Mouse (Mus musculus) liver, adult 10 weeks (tissue): ENCODE measurements around the gene 1700018B08Rik. TPM values are rescaled to one million over a fixed set of nuclear protein-coding genes. Genes with fewer than 3 reads are reported as not detected.

Source experiments
- polyA plus RNA-seq: library from polyadenylated mRNA; stranded (reverse); fragments of 350-450 nt; fragmentation: Illumina TruSeq; extraction: RNeasy Lipid Tissue Mini Kit (QIAGEN cat#74804); gene quantifications from one replicate; pipeline ENCODE4 v1.2.3, GENCODE M21; 2014; ENCODE audit warnings: low read depth, low replicate concordance

Gene 1700018B08Rik
- polyA plus RNA-seq, result not detected

GRCm38 (mm10) chr8:121544276-121544785, at the start of gene 1700018B08Rik:
Gene 1700018B08Rik, minus strand, starts transcription at chr8:121544320.

GRCm38 (mm10) chr8:121590203-121591177, 46.4 kb upstream of the 1700018B08Rik start, which contains the start of gene Map1lc3b:
Gene Map1lc3b, plus strand, starts transcription at chr8:121590361.

DNA sequence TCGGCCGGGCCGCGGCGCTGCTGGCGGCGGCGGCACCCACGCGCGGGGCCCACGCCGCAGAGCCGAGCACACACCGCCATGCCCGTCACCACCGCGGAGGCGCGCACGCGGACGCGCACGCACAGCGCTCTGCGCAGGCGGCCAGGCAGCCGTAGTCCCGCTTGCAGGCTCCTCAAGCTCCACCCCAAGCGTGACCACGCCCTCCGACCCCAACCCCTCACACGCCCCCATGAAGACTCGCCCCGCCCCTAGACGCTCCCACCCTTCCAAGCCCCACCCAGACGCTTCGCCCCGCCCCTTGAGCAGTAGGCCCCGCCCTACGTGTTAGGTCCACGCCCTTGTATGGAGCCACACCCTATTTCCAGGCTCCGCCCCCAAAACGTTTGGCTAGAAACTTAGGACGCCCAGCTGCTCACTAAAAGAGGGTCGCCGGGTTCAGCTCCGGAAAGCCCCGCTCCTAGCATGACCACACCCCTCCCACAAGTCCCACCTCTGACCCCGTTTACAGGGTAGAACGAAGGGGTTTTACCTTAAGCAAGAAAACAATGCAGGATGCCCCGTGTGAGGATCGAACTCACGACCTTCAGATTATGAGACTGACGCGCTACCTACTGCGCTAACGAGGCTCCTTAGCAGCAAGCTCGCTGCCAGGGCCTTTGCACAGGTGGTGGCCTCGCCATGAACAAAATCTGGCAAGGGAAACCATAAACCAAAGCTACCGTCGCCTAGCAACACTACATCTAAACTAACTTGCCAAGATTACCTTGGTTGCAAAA, 34.7 kb upstream of the 1700018B08Rik start, which contains the start of gene Fbxo31:
TSS of gene Fbxo31 (minus strand) at position 131 of the 776 bp plus-strand sequence.

Other genes with a start within 250 kb of the 1700018B08Rik start
- 2.3 TPM for gene Fbxo31, start 34.5 kb upstream of the 1700018B08Rik start, polyA plus RNA-seq
- 26.0 TPM for gene Map1lc3b, start 46.0 kb upstream of the 1700018B08Rik start, polyA plus RNA-seq
- 9.0 TPM for gene Zcchc14, start 108.6 kb upstream of the 1700018B08Rik start, polyA plus RNA-seq
- not detected for gene Jph3, start 185.3 kb upstream of the 1700018B08Rik start, polyA plus RNA-seq